In genomic region chr14:44988456-44989016, GRCm38 (mm10) we compare ENCODE assay signal across 8 mouse cellular contexts. TPM values are rescaled to one million over a fixed set of nuclear protein-coding genes. Genes with fewer than 3 reads are reported as not detected.
DNase-seq lines count a peak whose midpoint lies in the region; ATAC-seq and TF ChIP-seq lines count a peak whose summit lies in the region.

No protein-coding gene starts in this region.

- H3K9ac ChIP-seq in embryonic facial prominence, embryonic 15.5 days = peak overlapping the region; percentile 15; the same call in 1 of the 2 replicates
- peak overlapping the region; percentile 71 for H3K9ac ChIP-seq in hindbrain, embryonic 13.5 days
- peak overlapping the region; percentile 48 for H3K9ac ChIP-seq in lung, embryonic 14.5 days
- H3K9ac ChIP-seq in neural tube, embryonic 14.5 days (replicated peaks; ENCODE audit: low read depth, low read length) = peak overlapping the region; percentile 35

- H3K27ac ChIP-seq in left cerebral cortex, adult 2 months = no peak overlapping the region
- H3K27ac ChIP-seq in embryonic facial prominence, embryonic 15.5 days (replicated peaks) = no peak overlapping the region
- H3K27ac ChIP-seq in hindbrain, embryonic 13.5 days = no peak overlapping the region
- no peak overlapping the region for H3K27ac ChIP-seq in lung, embryonic 14.5 days (ENCODE audit: low read depth)
- H3K27ac ChIP-seq in neural tube, embryonic 14.5 days (ENCODE audit: low read depth, low read length) = no peak overlapping the region

- no peak for TF ChIP-seq CTCF in left cerebral cortex, adult 2 months (IDR thresholded peaks at IDR 0.05)
- TF ChIP-seq CTCF in lung, embryonic 14.5 days (IDR thresholded peaks at IDR 0.05; ENCODE audit: low read depth) = peak; percentile 24; the same call in 1 of the 2 replicates

- no peaks in the 10 kb centered on the region for H3K9me3 ChIP-seq in embryonic facial prominence, embryonic 15.5 days (replicated peaks)
- H3K9me3 ChIP-seq in hindbrain, embryonic 13.5 days = no peaks in the 10 kb centered on the region
- H3K9me3 ChIP-seq in lung, embryonic 14.5 days (ENCODE audit: low read depth, low read length) = no peaks in the 10 kb centered on the region
- no peaks in the 10 kb centered on the region for H3K9me3 ChIP-seq in neural tube, embryonic 14.5 days (ENCODE audit: control insufficient read depth, low read length)

- no peak for DNase-seq in left cerebral cortex, adult 2 months (ENCODE audit: extremely low spot score in 1 of 2, low spot score in 2 of 2)
- no peak for DNase-seq in left cerebral cortex, postnatal 14 days (ENCODE audit: low spot score in 2 of 2)
- DNase-seq in lung, embryonic 14.5 days = peak; percentile 56
- DNase-seq in MN1 (ENCODE audit: low spot score) = no peak
- DNase-seq in urinary bladder, postnatal 14 days (ENCODE audit: low spot score) = no peak

- peaks cover 12% of the 10 kb centered on the region for H3K4me1 ChIP-seq in embryonic facial prominence, embryonic 15.5 days
- H3K4me1 ChIP-seq in hindbrain, embryonic 13.5 days (replicated peaks) = peaks cover 18% of the 10 kb centered on the region
- H3K4me1 ChIP-seq in lung, embryonic 14.5 days (ENCODE audit: insufficient read depth) = no peaks in the 10 kb centered on the region; the same call in 1 of the 2 replicates
- peaks cover 5% of the 10 kb centered on the region for H3K4me1 ChIP-seq in neural tube, embryonic 14.5 days (ENCODE audit: control insufficient read depth, insufficient read depth, low read length)

- peak overlapping the region; percentile 85 for H3K4me2 ChIP-seq in embryonic facial prominence, embryonic 15.5 days (replicated peaks)
- H3K4me2 ChIP-seq in hindbrain, embryonic 13.5 days = peak overlapping the region; percentile 88
- H3K4me2 ChIP-seq in lung, embryonic 14.5 days = peak overlapping the region; percentile 88
- peak overlapping the region; percentile 89 for H3K4me2 ChIP-seq in neural tube, embryonic 14.5 days (ENCODE audit: low read depth, low read length)

- peaks cover 16% of the 10 kb centered on the region for H3K27me3 ChIP-seq in embryonic facial prominence, embryonic 15.5 days
- H3K27me3 ChIP-seq in hindbrain, embryonic 13.5 days = peaks cover 34% of the 10 kb centered on the region
- no peaks in the 10 kb centered on the region for H3K27me3 ChIP-seq in lung, embryonic 14.5 days (ENCODE audit: insufficient read depth, low read length)
- no peaks in the 10 kb centered on the region; the same call in 1 of the 2 replicates for H3K27me3 ChIP-seq in neural tube, embryonic 14.5 days (ENCODE audit: control insufficient read depth, insufficient read depth, low read length)

- WGBS in embryonic facial prominence, embryonic 15.5 days = 3% methylated on average over 14 of the region's 14 CpGs
- WGBS in hindbrain, embryonic 13.5 days = 5% methylated on average over 14 of the region's 14 CpGs
- 4% methylated on average over 14 of the region's 14 CpGs for WGBS in lung, embryonic 14.5 days
- 2% methylated on average over 14 of the region's 14 CpGs for WGBS in neural tube, embryonic 14.5 days

- intact Hi-C loops in left cerebral cortex, adult 2 months (cut with DNase I) = loop anchor here (1.0 kb wide), 1 partner anchor 155 kb away; no protein-coding TSS in a partner anchor
- intact Hi-C loops in left cerebral cortex, postnatal 14 days (cut with DNase I) = loop anchor here (1.0 kb wide), 1 partner anchor 155 kb away; no protein-coding TSS in a partner anchor

- peak overlapping the region; percentile 47 for H3K4me3 ChIP-seq in left cerebral cortex, adult 2 months
- H3K4me3 ChIP-seq in embryonic facial prominence, embryonic 15.5 days (replicated peaks) = peak overlapping the region; percentile 50
- peak overlapping the region; percentile 50 for H3K4me3 ChIP-seq in hindbrain, embryonic 13.5 days
- peak overlapping the region; percentile 49 for H3K4me3 ChIP-seq in lung, embryonic 14.5 days (ENCODE audit: low read depth, low read length)
- H3K4me3 ChIP-seq in neural tube, embryonic 14.5 days (ENCODE audit: low read depth, low read length) = peak overlapping the region; percentile 41

- no peaks in the 10 kb centered on the region for H3K36me3 ChIP-seq in embryonic facial prominence, embryonic 15.5 days
- H3K36me3 ChIP-seq in hindbrain, embryonic 13.5 days = no peaks in the 10 kb centered on the region
- H3K36me3 ChIP-seq in lung, embryonic 14.5 days (ENCODE audit: insufficient read depth) = no peaks in the 10 kb centered on the region
- no peaks in the 10 kb centered on the region for H3K36me3 ChIP-seq in neural tube, embryonic 14.5 days (ENCODE audit: control insufficient read depth, insufficient read depth, low read length)

- no peak for ATAC-seq in embryonic facial prominence, embryonic 15.5 days (ENCODE audit: insufficient number of reproducible peaks, low FRiP score, low TSS enrichment, low read depth)
- peak; percentile 70 for ATAC-seq in hindbrain, embryonic 13.5 days (ENCODE audit: low FRiP score)
- peak; percentile 67 for ATAC-seq in lung, embryonic 14.5 days (ENCODE audit: insufficient read depth)
- peak; percentile 68 for ATAC-seq in neural tube, embryonic 14.5 days (ENCODE audit: low read depth)

RNA-seq across cellular contexts. Expression of gene Ptger2, which starts 0.5 kb away (rescaled TPM):
- total RNA-seq in left cerebral cortex, adult 2 months (2021) = under 1 TPM; 0.19 to 0.45 TPM
- total RNA-seq in left cerebral cortex, postnatal 14 days (2021) = under 1 TPM; 0.24 to 0.40 TPM
- polyA plus RNA-seq in embryonic facial prominence, embryonic 15.5 days (2015; fragmentation: Nextera tagmentation; extraction: Ambion mirVana) = 1.5 and 1.6 TPM in 2 replicates
- 0.71 and 0.74 TPM in 2 replicates for polyA plus RNA-seq in hindbrain, embryonic 13.5 days (2015; fragmentation: Nextera tagmentation; extraction: Ambion mirVana)
- 2.8 TPM in 2 replicates for polyA plus RNA-seq in lung, embryonic 14.5 days (2014; fragmentation: Nextera tagmentation; extraction: Ambion mirVana)
- 1.6 and 2.4 TPM in 2 replicates for polyA plus RNA-seq in neural tube, embryonic 14.5 days (2014; fragmentation: Nextera tagmentation; extraction: Ambion mirVana)

Comparison
In these comparisons a context has a peak if more than half of its experiments do, and no peak if none do; other contexts are left out.
1. H3K9ac ChIP-seq: peak in every context shown above with its lines; median percentile 71 in hindbrain, embryonic 13.5 days; 48 in lung, embryonic 14.5 days; 35 in neural tube, embryonic 14.5 days; 15 in embryonic facial prominence, embryonic 15.5 days.